Mouse (Mus musculus): Measurements from ENCODE around the gene Mbd5. TPM values are rescaled to one million over a fixed set of nuclear protein-coding genes. Genes with fewer than 3 reads are reported as not detected.

Mbd5 gene
- total RNA-seq, 2 experiments from 2014 or later, result 118 to 124 TPM

GRCm38 (mm10) chr2:49335267-49335666 lies 386.0 kb downstream of the Mbd5 start:
- DNase-seq (ENCODE audit: low spot score in 2 of 2), result no peak

- peak in 1 of 2 experiments; percentile 32 for DNase-seq (ENCODE audit: low spot score in 2 of 2)
Observed at GRCm38 (mm10) chr2:49344287-49344686, 395.0 kb downstream of the Mbd5 start.

GRCm38 (mm10) chr2:49345786-49346185 lies 396.5 kb downstream of the Mbd5 start:
- DNase-seq (ENCODE audit: low spot score in 2 of 2), result no peak

GRCm38 (mm10) chr2:49349813-49350212 lies 400.5 kb downstream of the Mbd5 start:
- DNase-seq (ENCODE audit: low spot score in 2 of 2), result peak in 1 of 2 experiments; percentile 34

- DNase-seq (ENCODE audit: low spot score in 2 of 2), result no peak
Observed at GRCm38 (mm10) chr2:49350852-49351251, 401.5 kb downstream of the Mbd5 start.

GRCm38 (mm10) chr2:49354066-49354465 lies 404.8 kb downstream of the Mbd5 start:
- no peak for DNase-seq (ENCODE audit: low spot score in 2 of 2)

- no peak for DNase-seq (ENCODE audit: low spot score in 2 of 2)
Observed at GRCm38 (mm10) chr2:49355867-49356266, 406.6 kb downstream of the Mbd5 start.

GRCm38 (mm10) chr2:49358128-49358814 lies 409.0 kb downstream of the Mbd5 start:
- peak in 1 of 2 experiments; percentile 17 for DNase-seq (ENCODE audit: low spot score in 2 of 2)

GRCm38 (mm10) chr2:49358839-49359520 lies 409.7 kb downstream of the Mbd5 start:
- peak in 1 of 2 experiments; percentile 38 for DNase-seq (ENCODE audit: low spot score in 2 of 2)

GRCm38 (mm10) chr2:49359706-49360105 lies 410.4 kb downstream of the Mbd5 start:
- DNase-seq (ENCODE audit: low spot score in 2 of 2), result no peak

- no peak for DNase-seq (ENCODE audit: low spot score in 2 of 2)
Observed at GRCm38 (mm10) chr2:49364546-49364945, 415.2 kb downstream of the Mbd5 start.

GRCm38 (mm10) chr2:49366878-49367545 lies 417.7 kb downstream of the Mbd5 start:
- DNase-seq (ENCODE audit: low spot score in 2 of 2), result no peak

GRCm38 (mm10) chr2:49367546-49367917 lies 418.2 kb downstream of the Mbd5 start:
- DNase-seq (ENCODE audit: low spot score in 2 of 2), result no peak

- DNase-seq (ENCODE audit: low spot score in 2 of 2), result no peak
Observed at GRCm38 (mm10) chr2:49371632-49372031, 422.3 kb downstream of the Mbd5 start.

- DNase-seq (ENCODE audit: low spot score in 2 of 2), result no peak
Observed at GRCm38 (mm10) chr2:49372586-49372985, 423.3 kb downstream of the Mbd5 start.

Other genes starting within 250 kb of the Mbd5 start
- 10 to 100 TPM; 36.3 to 39.3 TPM for gene Acvr2a, start 135.4 kb upstream of the Mbd5 start, total RNA-seq (2021)
- gene Orc4, start 769 bp downstream of the Mbd5 start, total RNA-seq (2021), result 10 to 100 TPM; 69.8 to 88.4 TPM

Data from layer of hippocampus, adult 18-20 months (tissue).